In genomic region chr9:28686942-28687611, GRCm38 (mm10) we compare ENCODE assay signal across 20 mouse cellular contexts.
DNase-seq lines count a peak whose midpoint lies in the region; ATAC-seq and TF ChIP-seq lines count a peak whose summit lies in the region.
"Had no signal": no experiment of that assay in that cellular context is flagged by ENCODE, and none has a peak within 500 bp of the region (broad histone marks: within the 10 kb centered on the region; RNA-seq: fewer than 3 reads in every experiment).

No protein-coding gene starts in this region.

- ATAC-seq in embryonic facial prominence, embryonic 14.5 days (ENCODE audit: low read depth), result peak; percentile 22; the same call in 1 of the 2 replicates
- ATAC-seq: forebrain, postnatal 0 days; intestine, embryonic 15.5 days had no signal

- H3K27me3 ChIP-seq in embryonic facial prominence, embryonic 14.5 days (replicated peaks; ENCODE audit: control insufficient read depth, insufficient read depth, low read length), result no peaks in the 10 kb centered on the region
- H3K27me3 ChIP-seq in embryonic facial prominence, embryonic 10.5 days (replicated peaks; ENCODE audit: low read depth, poor library complexity, severe bottlenecking), result no peaks in the 10 kb centered on the region
- H3K27me3 ChIP-seq: hindbrain, embryonic 12.5 days; intestine, embryonic 15.5 days had no signal

- no peak overlapping the region for H3K9ac ChIP-seq in embryonic facial prominence, embryonic 14.5 days (ENCODE audit: low read depth, low read length)
- H3K9ac ChIP-seq: forebrain, postnatal 0 days; hindbrain, embryonic 12.5 days; intestine, embryonic 15.5 days had no signal

- no peak overlapping the region for H3K27ac ChIP-seq in embryonic facial prominence, embryonic 14.5 days (replicated peaks; ENCODE audit: low read depth, low read length)
- H3K27ac ChIP-seq in embryonic facial prominence, embryonic 10.5 days (replicated peaks), result no peak overlapping the region
- no peak overlapping the region for H3K27ac ChIP-seq in gastrocnemius, adult 2 months
- H3K27ac ChIP-seq: hindbrain, embryonic 12.5 days; intestine, embryonic 15.5 days; stomach, postnatal 0 days had no signal

- 69% methylated on average over 7 of the region's 7 CpGs for WGBS in embryonic facial prominence, embryonic 14.5 days
- WGBS in embryonic facial prominence, embryonic 10.5 days, result 87% methylated on average over 7 of the region's 7 CpGs

- H3K9me3 ChIP-seq in embryonic facial prominence, embryonic 14.5 days (ENCODE audit: control insufficient read depth, low read length), result no peaks in the 10 kb centered on the region
- H3K9me3 ChIP-seq in embryonic facial prominence, embryonic 10.5 days, result no peaks in the 10 kb centered on the region
- H3K9me3 ChIP-seq: hindbrain, embryonic 12.5 days; intestine, embryonic 15.5 days had no signal

- TF ChIP-seq CTCF in gastrocnemius, adult 2 months (IDR thresholded peaks at IDR 0.05), result no peak

- no peaks in the 10 kb centered on the region for H3K36me3 ChIP-seq in embryonic facial prominence, embryonic 14.5 days (ENCODE audit: control insufficient read depth, insufficient read depth, low read length)
- H3K36me3 ChIP-seq in embryonic facial prominence, embryonic 10.5 days (replicated peaks), result no peaks in the 10 kb centered on the region
- H3K36me3 ChIP-seq: hindbrain, embryonic 12.5 days; intestine, embryonic 15.5 days had no signal

- H3K4me3 ChIP-seq in embryonic facial prominence, embryonic 14.5 days (ENCODE audit: low read depth, low read length), result no peak overlapping the region
- no peak overlapping the region for H3K4me3 ChIP-seq in embryonic facial prominence, embryonic 10.5 days
- no peak overlapping the region for H3K4me3 ChIP-seq in gastrocnemius, adult 2 months
- H3K4me3 ChIP-seq: hindbrain, embryonic 12.5 days; intestine, embryonic 15.5 days had no signal

- intact Hi-C loops in left cerebral cortex, postnatal 4 days (cut with DNase I), result no loop called here
- intact Hi-C loops in gastrocnemius, adult 2 months (cut with DNase I), result no loop called here

- no peak overlapping the region for H3K4me2 ChIP-seq in embryonic facial prominence, embryonic 14.5 days (ENCODE audit: low read depth, low read length)
- H3K4me2 ChIP-seq: heart, embryonic 11.5 days; hindbrain, embryonic 12.5 days; intestine, embryonic 15.5 days had no signal

- DNase-seq in embryonic facial prominence, embryonic 14.5 days (ENCODE audit: low spot score), result peak; percentile 45
- DNase-seq in embryonic facial prominence, embryonic 10.5 days (ENCODE audit: low spot score), result no peak
- DNase-seq in left cerebral cortex, postnatal 4 days, result peak; percentile 45
- DNase-seq in left cerebral cortex, adult 9 months (ENCODE audit: low spot score in 2 of 2), result no peak
- peak; percentile 88 for DNase-seq in retina, postnatal 1 day
- no peak for DNase-seq in retina, embryonic 14.5 days (ENCODE audit: low spot score)
- no peak for DNase-seq in gastrocnemius, adult 2 months
- DNase-seq: adrenal gland, postnatal 36 days; B cell, adult 2 months; cerebellum, adult 2 months; forebrain, postnatal 0 days; heart, postnatal 10 days; kidney, postnatal 36 days; layer of hippocampus, adult 9-11 months; liver; lung, postnatal 14 days had no signal

- no peaks in the 10 kb centered on the region for H3K4me1 ChIP-seq in embryonic facial prominence, embryonic 14.5 days (ENCODE audit: control insufficient read depth, insufficient read depth, low read length)
- H3K4me1 ChIP-seq in embryonic facial prominence, embryonic 10.5 days, result no peaks in the 10 kb centered on the region
- H3K4me1 ChIP-seq: hindbrain, embryonic 12.5 days; intestine, embryonic 15.5 days had no signal

Comparison
In these comparisons a context has a peak if more than half of its experiments do, and no peak if none do; other contexts are left out.
1. DNase-seq: peak in embryonic facial prominence, embryonic 14.5 days (single experiment), left cerebral cortex, postnatal 4 days (single experiment) and retina, postnatal 1 day (single experiment); none in embryonic facial prominence, embryonic 10.5 days (single experiment), left cerebral cortex, adult 9 months (0 of 2), retina, embryonic 14.5 days (single experiment) and gastrocnemius, adult 2 months (single experiment).